Mouse (Mus musculus) lung, postnatal 0 days (tissue): ENCODE measurements around the gene Top2a.

Experiments used
- CTCF ChIP-seq: IDR thresholded peaks from 2 replicates; pipeline ENCODE4 v1.5.1; 2016; ENCODE audit warnings: antibody characterized with exemption, mild to moderate bottlenecking
- EP300 ChIP-seq: IDR thresholded peaks from 2 replicates; pipeline ENCODE4 v1.6.1; 2016; ENCODE audit warnings: antibody characterized with exemption, mild to moderate bottlenecking, control low read depth

- TF ChIP-seq CTCF (no peak), EP300 (no peak)
Measured at GRCm38 (mm10) chr11:98990866-98991265, 33.1 kb downstream of the Top2a start.
